7 mouse cellular contexts compared by ENCODE assay signal in the genomic region with DNA sequence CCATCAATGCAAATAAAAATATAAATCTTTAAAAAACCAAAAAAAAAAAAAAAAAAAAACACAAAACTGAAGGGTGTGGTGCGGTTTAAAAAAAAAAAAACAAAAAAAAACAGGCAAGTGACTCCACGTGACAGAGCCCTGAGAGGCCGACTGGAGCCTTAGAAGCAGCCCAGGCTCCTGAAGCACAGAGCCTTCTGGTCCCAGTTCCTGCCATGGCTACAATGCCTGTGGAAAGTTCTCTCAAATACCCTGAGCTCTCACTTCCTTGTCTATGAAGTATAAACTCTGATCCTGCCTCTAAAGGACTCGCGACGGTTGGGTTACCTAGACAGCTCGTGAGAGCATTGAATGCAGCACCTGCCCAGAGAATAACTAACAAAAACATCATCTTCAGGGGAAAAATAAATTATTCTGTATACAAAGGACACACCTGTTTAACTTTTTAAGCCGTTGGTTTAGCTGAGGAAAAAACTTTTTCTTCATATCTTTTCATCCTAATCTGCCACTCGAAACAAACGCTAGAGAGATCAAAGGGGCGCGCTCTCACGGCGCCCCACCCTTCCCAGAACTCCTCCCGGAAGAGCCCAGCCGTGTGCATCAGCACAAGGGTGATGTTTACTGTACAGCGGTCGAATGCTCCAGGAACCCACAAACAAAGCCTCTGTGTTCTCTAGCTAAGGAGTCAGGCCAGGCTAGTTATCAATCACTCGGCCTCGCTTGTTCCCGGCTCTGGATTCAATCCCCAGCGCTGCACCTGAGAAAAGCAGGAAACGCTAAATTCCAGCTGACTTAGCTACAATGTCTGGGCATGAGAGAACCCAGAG. TPM values are rescaled to one million over a fixed set of nuclear protein-coding genes. Genes with fewer than 3 reads are reported as not detected.
DNase-seq lines count a peak whose midpoint lies in the region; ATAC-seq and TF ChIP-seq lines count a peak whose summit lies in the region.

No protein-coding gene starts in this region.

- H3K9ac ChIP-seq in midbrain, postnatal 0 days (replicated peaks; ENCODE audit: low read length, poor library complexity, severe bottlenecking) = no peak overlapping the region

- H3K4me3 ChIP-seq in midbrain, postnatal 0 days (ENCODE audit: low read depth, low read length) = no peak overlapping the region

- H3K9me3 ChIP-seq in midbrain, postnatal 0 days (ENCODE audit: low read length) = no peaks in the 10 kb centered on the region

- peak; percentile 12 for DNase-seq in ovary, adult 18-20 months (ENCODE audit: low spot score)
- DNase-seq in ovary, postnatal 14 days (ENCODE audit: low spot score) = no peak
- peak; percentile 47 for DNase-seq in embryo, embryonic 10 days (ENCODE audit: low spot score)
- DNase-seq in midbrain, postnatal 0 days (ENCODE audit: low spot score) = peak; percentile 27
- no peak for DNase-seq in urinary bladder, postnatal 4 days (ENCODE audit: low spot score in 2 of 2)
- DNase-seq in cerebellum, adult 11 months = no peak

- peaks cover 9% of the 10 kb centered on the region for H3K36me3 ChIP-seq in midbrain, postnatal 0 days (ENCODE audit: insufficient read depth, low read length)

- TF ChIP-seq CTCF in midbrain, postnatal 0 days (IDR thresholded peaks at IDR 0.05) = no peak

- no peaks in the 10 kb centered on the region for H3K4me1 ChIP-seq in midbrain, postnatal 0 days (ENCODE audit: insufficient read depth, low read length)

- ATAC-seq in inflammation-experienced regulatory T-cells, adult 6 months = peak; percentile 92
- ATAC-seq in midbrain, postnatal 0 days (ENCODE audit: low FRiP score) = no peak

- H3K27me3 ChIP-seq in midbrain, postnatal 0 days (ENCODE audit: insufficient read depth, low read length) = no peaks in the 10 kb centered on the region

- no peak overlapping the region for H3K4me2 ChIP-seq in midbrain, postnatal 0 days (ENCODE audit: low read depth, low read length, poor library complexity, severe bottlenecking)

- 59% methylated on average over 23 of the region's 23 CpGs for WGBS in midbrain, postnatal 0 days

- no peak overlapping the region for H3K27ac ChIP-seq in midbrain, postnatal 0 days (ENCODE audit: low read depth, low read length)

RNA-seq across cellular contexts. Expression of gene Armc10, which starts 27.4 kb away (rescaled TPM):
- 10 to 100 TPM; 31.2 to 38.3 (median 33.2) TPM for polyA plus RNA-seq in inflammation-experienced regulatory T-cells, adult 6 months (2017; shearing (Covaris generic))
- total RNA-seq in midbrain, postnatal 0 days (2014; rRNA removed) = 71.4 and 86.4 TPM in 2 replicates
- polyA plus RNA-seq in midbrain, postnatal 0 days (2015; fragmentation: Nextera tagmentation; extraction: Ambion mirVana) = 38.2 and 39.1 TPM in 2 replicates

RNA-seq across cellular contexts. Expression of gene Fbxl13, which starts 27.6 kb away (rescaled TPM):
- polyA plus RNA-seq in inflammation-experienced regulatory T-cells, adult 6 months (2017; shearing (Covaris generic)) = under 1 TPM in 1 of 3 experiments, not detected in 2; 0.31 TPM
- 0.60 TPM in 1 of 2 replicates, not detected in the other for total RNA-seq in midbrain, postnatal 0 days (2014; rRNA removed)
- 0.22 and 0.25 TPM in 2 replicates for polyA plus RNA-seq in midbrain, postnatal 0 days (2015; fragmentation: Nextera tagmentation; extraction: Ambion mirVana)

RNA-seq across cellular contexts. Expression of gene Napepld, which starts 28.2 kb away (rescaled TPM):
- 1 to 10 TPM; 2.0 to 3.9 (median 2.6) TPM for polyA plus RNA-seq in inflammation-experienced regulatory T-cells, adult 6 months (2017; shearing (Covaris generic))
- total RNA-seq in midbrain, postnatal 0 days (2014; rRNA removed) = 4.1 and 6.0 TPM in 2 replicates
- 1.4 and 1.6 TPM in 2 replicates for polyA plus RNA-seq in midbrain, postnatal 0 days (2015; fragmentation: Nextera tagmentation; extraction: Ambion mirVana)

Comparison
In these comparisons a context has a peak if more than half of its experiments do, and no peak if none do; other contexts are left out.
1. DNase-seq: peak in ovary, adult 18-20 months (single experiment), embryo, embryonic 10 days (single experiment) and midbrain, postnatal 0 days (single experiment); none in ovary, postnatal 14 days (single experiment), urinary bladder, postnatal 4 days (0 of 2) and cerebellum, adult 11 months (single experiment).